Mouse (Mus musculus): ENCODE data around the gene Exph5.

- TF ChIP-seq CTCF (IDR thresholded peaks at IDR 0.05; ENCODE audit: extremely low read depth, insufficient read depth, insufficient read length, insufficient replicate concordance) (no peak), POLR2A (IDR thresholded peaks at IDR 0.05; ENCODE audit: low read depth, low read length) (no peak)
Measured at GRCm38 (mm10) chr9:53399537-53399936, 98.1 kb downstream of the Exph5 start.

All from spleen, adult 2 months (tissue).